Mouse (Mus musculus) bone marrow macrophage, adult 2 months (primary cell): ENCODE results near the gene Cdk5rap1. TPM values are rescaled to one million over a fixed set of nuclear protein-coding genes. Genes with fewer than 3 reads are reported as not detected.

Experiments
- H3K27ac ChIP-seq: 2 replicates; pipeline ENCODE4 v1.5.1; 2012; ENCODE audit warnings: low read depth, low read length; ENCODE audit not compliant: insufficient read depth
- H3K4me1 ChIP-seq: 2 replicates; pipeline ENCODE4 v1.6.1; 2012; ENCODE audit warnings: low read length; ENCODE audit not compliant: control insufficient read depth, insufficient read depth
- H3K4me3 ChIP-seq: 2 replicates; pipeline ENCODE4 v1.5.1; 2012; ENCODE audit warnings: mild to moderate bottlenecking, low read length, moderate library complexity; ENCODE audit not compliant: insufficient read depth
- CTCF ChIP-seq: IDR thresholded peaks from 2 replicates; pipeline ENCODE4 v1.5.1; 2012; ENCODE audit warnings: low read depth, mild to moderate bottlenecking, low read length, moderate library complexity
- POLR2A ChIP-seq: IDR thresholded peaks from 2 replicates; pipeline ENCODE4 v1.6.1; 2012; ENCODE audit warnings: mild to moderate bottlenecking, low read depth, low read length, borderline replicate concordance
- polyA plus RNA-seq: library from polyadenylated mRNA; stranded (reverse); fragments of >200 nt; gene quantifications from 2 replicates; pipeline ENCODE4 v1.2.4, GENCODE M21; 2012; ENCODE audit not compliant: missing spikeins, insufficient read depth, insufficient read length

Gene Cdk5rap1
- 9.0 and 11.2 TPM in 2 replicates for polyA plus RNA-seq

DNA sequence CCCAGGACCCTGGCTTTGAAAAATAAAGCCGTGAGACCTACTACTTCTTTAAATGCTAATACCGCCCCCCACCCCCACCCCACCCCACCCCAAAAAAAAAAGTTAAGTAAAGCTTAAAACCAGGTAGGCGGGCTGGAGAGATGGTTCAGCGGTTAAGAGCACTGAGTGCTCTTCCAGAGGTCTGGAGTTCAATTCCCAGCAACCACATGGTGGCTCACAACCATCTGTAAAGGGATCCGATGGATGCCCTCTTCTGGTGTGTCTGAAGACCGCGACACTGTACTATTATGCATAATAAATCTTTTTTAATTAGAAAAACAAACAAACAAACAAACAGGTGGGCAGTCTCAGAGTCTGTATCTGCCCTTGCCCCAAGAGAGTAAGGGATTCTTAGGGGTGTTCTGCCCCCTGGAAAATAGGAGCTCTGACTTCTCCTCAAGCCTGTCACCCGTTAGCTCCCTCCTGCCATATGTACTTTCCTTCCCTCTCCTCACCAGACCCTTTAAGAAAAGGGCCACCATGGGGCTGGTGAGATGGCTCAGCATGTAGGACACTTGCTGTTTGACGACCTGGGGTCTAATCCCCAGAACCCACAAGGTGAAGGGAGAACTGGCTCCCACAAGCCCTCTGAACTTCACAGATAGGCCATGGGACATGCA lies at the start of gene Cdk5rap1:
Cdk5rap1 (minus strand) TSS at position 169 of the 659 bp plus-strand sequence.
- Histone ChIP-seq H3K4me1 (peaks cover 27% of the 10 kb centered on the region), H3K4me3 (peak within 1 kb of the TSS; percentile 98), H3K27ac (peak within 1 kb of the TSS; percentile 68)
- no peak for TF ChIP-seq POLR2A
- TF ChIP-seq CTCF, result no peak

DNA sequence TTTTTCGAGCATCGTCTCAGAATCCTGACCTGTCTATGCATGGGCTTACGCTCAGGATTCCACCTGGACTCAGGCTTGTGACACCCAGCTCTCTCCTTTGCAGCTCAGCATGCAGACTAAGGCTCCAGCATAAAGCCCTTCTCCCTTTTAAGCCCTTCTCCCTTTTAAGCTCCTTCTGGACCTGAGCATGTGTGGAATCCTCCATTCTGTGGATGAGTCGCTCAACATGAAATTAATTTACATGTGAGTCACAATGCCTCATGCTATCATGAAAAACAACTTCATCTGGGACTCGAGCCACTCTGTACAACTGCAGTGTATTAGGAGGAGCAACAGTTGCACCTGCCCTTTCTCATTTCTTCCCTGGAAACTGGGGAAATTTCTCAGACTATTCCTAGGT lies 49.4 kb upstream of the Cdk5rap1 start:
- H3K4me1 ChIP-seq, result no peaks in the 10 kb centered on the region
- TF ChIP-seq CTCF (no peak), POLR2A (no peak)
- H3K27ac ChIP-seq, result no peak overlapping the region
- no peak overlapping the region for H3K4me3 ChIP-seq

DNA sequence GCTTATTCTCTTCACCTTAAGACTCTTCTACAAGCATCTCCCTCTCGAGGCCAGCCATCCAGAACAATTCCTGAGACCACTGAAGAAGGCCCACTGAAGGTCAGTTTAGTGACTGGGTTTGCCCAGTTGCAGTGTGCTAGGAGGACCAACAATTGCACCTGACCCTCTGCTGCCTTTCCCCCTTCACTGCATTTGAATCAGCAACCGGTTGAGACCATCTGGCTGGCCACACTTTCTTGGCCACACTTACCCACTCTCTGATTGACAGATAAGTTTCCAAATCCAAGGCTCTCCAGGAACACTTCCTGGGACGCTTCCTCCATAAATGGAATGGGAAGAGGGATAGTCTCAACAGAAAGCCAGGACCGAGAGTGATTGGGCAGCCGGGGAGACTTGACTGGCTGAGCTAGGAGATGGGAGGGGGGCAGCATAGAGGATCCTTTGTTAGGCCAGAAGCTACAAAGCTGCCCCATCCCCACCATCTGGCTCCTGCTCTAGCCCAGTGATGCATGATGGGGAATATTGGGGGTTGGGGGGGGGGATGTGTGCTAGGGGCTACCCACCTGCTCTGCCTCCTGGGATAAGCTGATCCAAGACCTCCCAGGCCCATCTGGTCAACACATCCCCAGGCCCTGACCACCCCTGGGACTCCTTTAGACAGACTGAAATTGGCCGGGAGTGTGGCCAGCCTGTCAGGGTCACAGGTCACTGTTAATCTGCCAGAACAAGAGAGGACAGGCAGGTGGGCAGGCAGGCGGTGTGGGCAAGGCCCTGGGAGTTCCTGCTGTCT lies 48.3 kb upstream of the Cdk5rap1 start:
- TF ChIP-seq POLR2A, result no peak
- TF ChIP-seq CTCF, result no peak
- no peaks in the 10 kb centered on the region for H3K4me1 ChIP-seq
- H3K4me3 ChIP-seq, result no peak overlapping the region
- H3K27ac ChIP-seq, result no peak overlapping the region

DNA sequence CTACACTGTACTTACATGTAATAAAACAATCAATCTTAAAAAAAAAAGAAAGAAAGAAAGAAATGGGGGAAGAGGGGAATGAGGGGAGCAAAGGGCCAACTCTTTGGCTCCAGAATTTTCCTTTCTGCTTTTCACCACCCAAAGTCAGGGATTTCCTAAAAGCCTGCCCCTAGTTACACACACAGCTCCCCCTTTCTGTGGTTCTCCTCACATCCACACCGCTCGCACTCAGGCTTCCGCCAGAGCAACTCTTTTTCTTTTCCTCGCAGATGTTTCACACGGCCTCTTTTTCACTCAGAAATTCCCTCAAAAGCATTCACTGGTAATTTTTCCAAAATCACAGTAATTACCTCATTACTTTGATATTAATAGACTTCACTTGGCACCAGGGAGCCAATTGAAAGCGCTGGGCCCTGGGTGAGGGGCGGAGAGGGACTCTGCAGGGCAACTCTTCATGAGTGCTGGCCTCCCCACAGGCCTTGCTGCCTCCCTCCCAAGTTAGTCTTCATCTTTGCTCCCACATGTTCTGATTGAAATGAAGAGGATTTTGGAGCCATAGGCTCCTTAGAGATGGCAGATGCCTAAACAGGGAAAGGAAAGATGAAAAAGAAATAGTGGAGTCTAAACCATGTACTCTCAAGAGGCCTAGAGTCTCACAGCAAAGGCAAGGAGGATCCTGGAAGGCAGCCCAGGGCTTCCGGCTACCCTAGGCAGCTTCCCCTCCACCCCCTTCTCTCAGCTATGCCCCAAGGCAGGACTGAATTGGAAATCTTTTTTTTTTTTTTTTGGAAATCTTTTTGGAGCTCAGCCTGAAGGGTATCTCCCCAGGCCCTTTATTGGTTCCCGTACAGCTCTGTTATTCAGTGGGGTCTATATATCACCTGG lies 47.1 kb upstream of the Cdk5rap1 start:
- Histone ChIP-seq H3K4me1 (no peaks in the 10 kb centered on the region), H3K4me3 (no peak overlapping the region), H3K27ac (no peak overlapping the region)
- TF ChIP-seq POLR2A (no peak), CTCF (no peak)

DNA sequence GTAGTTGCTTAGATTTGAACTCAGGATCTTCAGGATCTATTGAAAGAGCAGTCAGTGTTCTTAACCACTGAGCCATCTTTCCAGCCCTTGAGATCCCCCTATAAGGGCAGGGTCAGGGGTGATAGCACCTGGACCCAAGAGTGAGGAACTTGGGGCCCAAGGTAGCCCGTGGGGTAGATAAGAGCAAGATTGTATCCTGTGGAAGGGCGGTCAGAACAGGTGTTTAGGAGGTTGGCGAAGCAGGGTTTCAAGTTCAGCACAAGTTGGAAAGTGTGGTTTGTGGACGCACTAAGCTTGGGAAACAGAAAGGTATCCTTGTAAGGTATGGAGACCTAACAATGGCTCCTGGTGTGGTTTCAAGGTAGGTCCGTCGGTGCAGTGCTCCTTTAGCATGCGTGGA lies 45.2 kb upstream of the Cdk5rap1 start:
- no peak for TF ChIP-seq POLR2A
- no peak for TF ChIP-seq CTCF

DNA sequence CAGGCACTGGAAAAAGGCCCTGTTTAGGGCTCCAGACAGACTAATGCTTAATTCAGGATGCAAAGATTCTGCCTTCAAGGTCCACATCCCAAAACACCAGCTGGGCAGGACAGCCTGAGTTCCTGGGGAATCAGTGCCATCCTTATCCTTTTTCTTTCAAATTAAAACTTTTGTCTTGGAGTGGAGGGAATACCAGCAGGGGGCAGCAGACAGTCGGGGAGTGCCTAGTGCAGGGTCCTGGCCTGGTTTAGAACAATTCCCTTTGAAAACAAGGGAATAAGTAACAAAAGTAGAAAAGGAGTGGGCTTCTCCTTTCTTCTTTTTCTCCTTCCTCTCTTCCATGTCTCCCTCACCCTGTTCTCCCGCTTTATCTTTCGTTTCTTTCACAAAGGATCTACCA lies 44.3 kb upstream of the Cdk5rap1 start:
- Histone ChIP-seq H3K4me3 (no peak overlapping the region), H3K27ac (no peak overlapping the region), H3K4me1 (no peaks in the 10 kb centered on the region)
- TF ChIP-seq POLR2A, result no peak
- TF ChIP-seq CTCF, result peak; percentile 85

More for the DNA sequence above, 45.2 kb upstream of the Cdk5rap1 start:
- Histone ChIP-seq H3K27ac (no peak overlapping the region), H3K4me3 (no peak overlapping the region), H3K4me1 (no peaks in the 10 kb centered on the region)

DNA sequence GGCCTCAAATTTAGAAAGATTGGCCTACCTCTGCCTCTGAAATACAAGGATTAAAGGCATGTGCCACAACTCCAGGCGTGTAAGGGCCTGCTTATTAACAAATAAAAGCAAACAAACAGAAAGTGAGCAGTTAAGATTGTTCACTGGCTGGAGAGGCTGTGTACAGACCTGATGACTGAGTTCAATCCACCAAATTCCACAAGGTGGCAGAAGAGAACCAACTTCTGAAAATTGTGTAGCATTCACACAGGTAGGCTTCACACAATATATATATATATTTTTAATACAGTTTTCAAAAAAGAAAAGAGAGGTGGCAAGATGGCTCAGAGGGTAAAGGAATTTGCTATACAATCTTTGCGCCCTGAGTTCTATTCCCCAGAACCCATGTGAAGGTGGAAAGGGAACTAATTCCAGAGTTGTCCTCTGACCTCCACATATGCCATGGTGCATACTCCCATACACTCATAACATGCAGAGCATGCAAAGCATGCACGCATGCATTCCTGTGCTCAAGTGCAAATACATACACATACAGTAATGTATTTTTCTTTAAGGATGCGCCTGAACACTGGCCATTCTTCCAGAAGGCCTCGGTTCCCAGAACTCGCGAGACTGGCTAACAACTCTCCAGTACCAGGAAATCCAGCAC lies 39.3 kb upstream of the Cdk5rap1 start:
- TF ChIP-seq POLR2A, result no peak
- TF ChIP-seq CTCF, result no peak
- no peak overlapping the region for H3K27ac ChIP-seq
- peaks cover 9% of the 10 kb centered on the region for H3K4me1 ChIP-seq

DNA sequence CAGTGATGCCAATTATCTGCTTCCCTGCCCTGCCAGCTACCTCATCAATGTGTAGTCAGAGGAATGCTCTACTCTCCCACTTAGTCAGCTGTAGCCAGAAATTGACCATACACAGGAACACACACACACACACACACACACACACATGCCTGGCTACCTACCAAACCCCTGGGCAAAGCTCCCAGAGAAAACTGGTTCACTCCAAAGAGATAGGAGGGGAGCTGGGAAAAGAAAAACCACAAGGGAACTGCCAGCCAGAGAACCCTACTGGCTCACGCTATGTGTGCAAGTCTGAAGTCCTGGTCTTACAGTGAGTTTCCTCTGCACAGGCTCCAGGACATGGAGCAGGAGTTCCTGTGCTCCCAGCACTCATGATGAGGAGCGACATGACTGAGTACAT lies 37.5 kb upstream of the Cdk5rap1 start:
- Histone ChIP-seq H3K4me1 (peaks cover 23% of the 10 kb centered on the region), H3K27ac (no peak overlapping the region), H3K4me3 (no peak overlapping the region)
- 0 out of 2 replicates have a peak, but pooled peaks have one; percentile 11 for TF ChIP-seq CTCF
- no peak for TF ChIP-seq POLR2A

More for the DNA sequence above, 39.3 kb upstream of the Cdk5rap1 start:
- no peak overlapping the region for H3K4me3 ChIP-seq
